ENCODE assay signal across 22 mouse cellular contexts in the genomic region with DNA sequence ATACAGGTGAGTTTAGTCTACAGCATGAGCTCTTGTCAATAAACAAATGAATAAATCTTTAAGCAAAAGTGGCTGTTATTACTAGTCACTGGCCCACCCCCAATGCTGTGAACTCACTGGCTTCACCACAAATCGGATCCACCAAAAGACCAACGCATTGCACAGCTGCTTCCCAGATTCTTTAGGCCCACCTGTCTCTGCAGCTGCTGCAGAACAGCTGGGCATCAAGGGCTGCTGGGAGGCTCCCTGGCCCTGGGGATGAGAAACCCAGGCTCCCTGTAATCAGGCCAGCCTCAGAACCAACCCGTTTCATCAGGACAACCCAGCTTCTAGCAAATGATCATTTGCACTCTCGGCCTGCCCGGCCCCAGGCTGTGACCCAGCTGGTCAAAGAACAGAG. TPM values are rescaled to one million over a fixed set of nuclear protein-coding genes. Genes with fewer than 3 reads are reported as not detected.
"Had no signal": no experiment of that assay in that cellular context is flagged by ENCODE, and none has a peak within 500 bp of the region (broad histone marks: within the 10 kb centered on the region; RNA-seq: fewer than 3 reads in every experiment).

No protein-coding gene starts in this region.

- H3K27ac ChIP-seq: midbrain, embryonic 10.5 days; midbrain, embryonic 12.5 days; neural tube, embryonic 12.5 days; stomach, embryonic 15.5 days; stomach, postnatal 0 days had no signal

- ATAC-seq: midbrain, embryonic 16.5 days had no signal

- H3K4me2 ChIP-seq: lung, embryonic 14.5 days; midbrain, embryonic 12.5 days; neural tube, embryonic 12.5 days; stomach, embryonic 15.5 days had no signal

- H3K9ac ChIP-seq: lung, embryonic 14.5 days; midbrain, embryonic 12.5 days; neural tube, embryonic 12.5 days; stomach, embryonic 15.5 days had no signal

- H3K27me3 ChIP-seq: neural tube, embryonic 12.5 days had no signal

- H3K4me3 ChIP-seq: midbrain, embryonic 10.5 days; midbrain, embryonic 12.5 days; neural tube, embryonic 12.5 days; stomach, embryonic 15.5 days had no signal

- H3K9me3 ChIP-seq: midbrain, embryonic 10.5 days; midbrain, embryonic 12.5 days; neural tube, embryonic 12.5 days; stomach, embryonic 15.5 days had no signal

- H3K4me1 ChIP-seq: midbrain, embryonic 10.5 days; midbrain, embryonic 12.5 days; neural tube, embryonic 12.5 days; stomach, embryonic 15.5 days had no signal

- H3K36me3 ChIP-seq: midbrain, embryonic 10.5 days; midbrain, embryonic 12.5 days; neural tube, embryonic 12.5 days; stomach, embryonic 15.5 days had no signal

- DNase-seq: lung, adult 18-20 months; lung, embryonic 14.5 days; lung, postnatal 10 days; lung, postnatal 4 days; midbrain, embryonic 14.5 days; right cerebral cortex, postnatal 14 days; thymus, adult 2 months; thymus, postnatal 25 days; thymus, postnatal 4 days had no signal

RNA-seq across cellular contexts. Expression of a gene that starts 3.9 kb away (rescaled TPM):
- total RNA-seq: megakaryocyte-erythroid progenitor cell, adult 5-6 weeks; neutrophil, adult 5-6 weeks had no signal

RNA-seq across cellular contexts. Expression of a gene that starts 25.5 kb away (rescaled TPM):
- total RNA-seq: megakaryocyte-erythroid progenitor cell, adult 5-6 weeks; neutrophil, adult 5-6 weeks had no signal

RNA-seq across cellular contexts. Expression of a gene that starts 25.6 kb away (rescaled TPM):
- total RNA-seq: megakaryocyte, adult 5-6 weeks; megakaryocyte-erythroid progenitor cell, adult 5-6 weeks; neutrophil, adult 5-6 weeks had no signal
- polyA plus RNA-seq: liver, embryonic 16.5 days; lung, embryonic 14.5 days; lung, embryonic 16.5 days; midbrain, embryonic 10.5 days; midbrain, embryonic 12.5 days; midbrain, embryonic 14.5 days; neural tube, embryonic 12.5 days; spleen, adult 2 months; stomach, embryonic 15.5 days; stomach, postnatal 0 days; testis, adult 2 months; thymus, adult 2 months had no signal
